Mouse (Mus musculus) kidney, adult 2 months (tissue): ENCODE measurements around the gene Dpysl5. TPM values are rescaled to one million over a fixed set of nuclear protein-coding genes. Genes with fewer than 3 reads are reported as not detected.
A peak's percentile ranks its signal among the peaks of the same experiment; 100 is the strongest.

Experiments used
- DNase-seq: peaks from one replicate; pipeline ENCODE4 v3.0.0; 2021
- H3K27ac ChIP-seq: fragments of 200-500 bp; 2 replicates; pipeline ENCODE4 v1.5.1; 2012; ENCODE audit warnings: low read depth, low read length, control low read depth, inconsistent platforms; ENCODE audit not compliant: insufficient read depth
- H3K27me3 ChIP-seq: fragments of 200-500 bp; replicated peaks from 2 replicates; pipeline ENCODE4 v1.6.1; 2012; ENCODE audit warnings: mild to moderate bottlenecking, moderate library complexity, low read length, inconsistent platforms; ENCODE audit not compliant: control insufficient read depth, insufficient read depth
- H3K36me3 ChIP-seq: fragments of 200-500 bp; 2 replicates; pipeline ENCODE4 v1.6.1; 2012; ENCODE audit warnings: mild to moderate bottlenecking, moderate library complexity, low read length, inconsistent platforms; ENCODE audit not compliant: control insufficient read depth, insufficient read depth
- H3K4me1 ChIP-seq: fragments of 200-500 bp; 2 replicates; pipeline ENCODE4 v1.6.1; 2011; ENCODE audit warnings: low read length; ENCODE audit not compliant: control insufficient read depth, insufficient read depth
- H3K4me3 ChIP-seq: fragments of 200-500 bp; 2 replicates; pipeline ENCODE4 v1.5.1; 2011; ENCODE audit warnings: mild to moderate bottlenecking, low read depth, low read length, control low read depth; ENCODE audit not compliant: insufficient read depth
- CTCF ChIP-seq: fragments of 200-500 bp; conservative IDR thresholded peaks from 2 replicates; pipeline ENCODE4 v1.5.1; 2011; ENCODE audit warnings: low read depth, mild to moderate bottlenecking, control low read depth, low read length, moderate library complexity, mixed read lengths; ENCODE audit not compliant: insufficient read depth, insufficient read length
- POLR2A ChIP-seq: fragments of 200-500 bp; IDR thresholded peaks from one replicate; pipeline ENCODE4 v1.6.1; 2011; ENCODE audit warnings: low read depth, low read length, control low read depth
- WGBS: fragments of 180-500 bp; shearing (Covaris S2); methylation state at CpG from one replicate; pipeline ENCODE4 v1.1.7; 2018; 5-methylcytosine and 5-hydroxymethylcytosine counted together
- polyA plus RNA-seq: library from polyadenylated mRNA; depleted of rRNA; stranded (reverse); fragments of >200 nt; gene quantifications from 2 replicates; pipeline ENCODE4 v1.2.3, GENCODE M21; 2012

The Dpysl5 gene
- polyA plus RNA-seq, 1 experiment, result 0.58 TPM

DNA sequence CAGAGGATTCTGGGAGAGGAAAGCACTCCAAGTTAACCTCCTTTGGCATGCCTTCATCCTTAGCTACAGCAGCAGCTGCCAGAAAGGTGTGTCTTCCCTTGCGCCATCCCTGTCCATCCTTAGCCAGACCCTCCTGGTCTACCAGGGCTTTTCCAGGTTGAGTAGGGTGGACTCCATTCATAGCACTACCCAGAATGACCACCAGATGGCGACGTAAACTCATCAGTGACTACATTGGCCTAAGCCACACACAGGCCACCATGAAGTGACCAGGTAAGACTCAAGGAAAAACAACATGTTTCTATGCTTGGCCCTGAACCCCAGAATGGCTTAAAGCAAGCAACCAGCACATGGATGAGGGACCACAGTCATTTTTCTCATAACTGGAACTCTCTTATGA, 94.7 kb downstream of the Dpysl5 start:
- peak; percentile 90 for DNase-seq
- 5% methylated on average over 3 of the region's 3 CpGs for WGBS
- H3K36me3 ChIP-seq, result no peaks in the 10 kb centered on the region
- no peaks in the 10 kb centered on the region for H3K4me1 ChIP-seq
- H3K27ac ChIP-seq, result no peak overlapping the region
- H3K27me3 ChIP-seq, result no peaks in the 10 kb centered on the region
- no peak overlapping the region for H3K4me3 ChIP-seq
- TF ChIP-seq CTCF, result peak; percentile 98
- TF ChIP-seq POLR2A, result no peak

DNA sequence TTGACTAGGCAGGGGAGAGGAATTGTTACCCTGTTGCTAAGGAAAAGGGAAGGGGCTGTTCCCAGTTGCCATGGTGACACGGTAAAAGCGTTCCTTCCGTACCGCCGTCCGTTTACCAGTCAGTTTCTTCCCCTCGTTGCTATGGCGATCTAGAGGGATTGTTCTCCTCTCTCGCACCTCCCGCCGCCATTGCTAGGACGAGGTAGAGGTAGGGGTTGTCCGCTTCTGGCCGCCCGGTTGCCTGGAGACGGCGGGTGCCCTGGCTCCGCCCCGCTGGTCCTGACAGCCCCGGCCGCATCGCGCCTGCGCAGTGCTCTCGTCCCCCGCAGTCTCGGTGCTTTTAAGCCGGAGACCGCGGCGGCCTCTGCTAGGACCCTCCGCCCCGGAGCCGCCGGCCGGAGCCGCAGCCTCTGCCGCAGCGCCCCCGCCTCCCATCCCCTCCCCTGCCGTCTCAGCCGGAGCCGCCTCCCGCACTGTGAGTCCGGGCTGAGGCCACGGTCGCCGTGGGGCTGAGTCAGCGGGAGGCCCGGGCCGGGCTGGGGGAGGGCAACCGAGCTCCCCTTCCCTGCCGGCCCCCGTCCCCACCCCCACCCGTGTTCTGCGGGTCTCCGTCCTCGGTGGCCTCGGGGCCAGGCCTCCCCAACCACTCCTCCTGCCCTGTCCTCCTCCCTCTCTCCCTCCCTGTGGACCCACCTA, 103.2 kb downstream of the Dpysl5 start, which contains the start of gene Mapre3:
Gene Mapre3, plus strand, starts transcription at position 218 of the 696 bp plus-strand sequence.
- under 1% methylated on average over 55 of the region's 59 CpGs for WGBS
- peak; percentile 95 for DNase-seq
- H3K27ac ChIP-seq, result peak within 1 kb of the TSS; percentile 15

DNA sequence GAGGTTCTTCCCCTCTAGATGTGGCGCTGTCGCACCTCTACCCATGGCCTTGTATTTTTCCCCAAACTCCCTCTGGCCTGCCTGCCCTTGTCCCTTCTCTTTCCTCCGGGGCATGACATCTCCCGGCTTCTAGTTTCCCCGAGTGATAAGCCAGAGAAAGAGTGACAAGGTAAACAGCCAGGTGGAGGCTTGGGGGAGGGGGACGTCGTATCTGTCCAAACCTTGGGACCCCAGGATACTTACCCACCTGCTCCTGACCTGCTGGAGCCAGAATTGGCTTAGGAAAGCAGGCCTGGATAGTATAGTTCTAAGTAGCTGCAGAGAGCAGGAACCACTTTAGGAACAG, 103.7 kb downstream of the Dpysl5 start:
- H3K27ac ChIP-seq, result peak overlapping the region; percentile 15
- DNase-seq, result no peak
- H3K4me3 ChIP-seq, result peak overlapping the region; percentile 76
- 7% methylated on average over 7 of the region's 7 CpGs for WGBS
- H3K36me3 ChIP-seq, result no peaks in the 10 kb centered on the region
- no peaks in the 10 kb centered on the region for H3K27me3 ChIP-seq
- no peak for TF ChIP-seq CTCF
- no peak for TF ChIP-seq POLR2A
- H3K4me1 ChIP-seq, result peaks cover 20% of the 10 kb centered on the region

More for the DNA sequence above, 103.2 kb downstream of the Dpysl5 start, which contains the start of gene Mapre3:
- peak within 1 kb of the TSS; percentile 76 for H3K4me3 ChIP-seq
- peak; percentile 9 for TF ChIP-seq POLR2A
- TF ChIP-seq CTCF, result no peak
- no peaks in the 10 kb centered on the region for H3K36me3 ChIP-seq
- peaks cover 20% of the 10 kb centered on the region for H3K4me1 ChIP-seq
- H3K27me3 ChIP-seq, result no peaks in the 10 kb centered on the region

DNA sequence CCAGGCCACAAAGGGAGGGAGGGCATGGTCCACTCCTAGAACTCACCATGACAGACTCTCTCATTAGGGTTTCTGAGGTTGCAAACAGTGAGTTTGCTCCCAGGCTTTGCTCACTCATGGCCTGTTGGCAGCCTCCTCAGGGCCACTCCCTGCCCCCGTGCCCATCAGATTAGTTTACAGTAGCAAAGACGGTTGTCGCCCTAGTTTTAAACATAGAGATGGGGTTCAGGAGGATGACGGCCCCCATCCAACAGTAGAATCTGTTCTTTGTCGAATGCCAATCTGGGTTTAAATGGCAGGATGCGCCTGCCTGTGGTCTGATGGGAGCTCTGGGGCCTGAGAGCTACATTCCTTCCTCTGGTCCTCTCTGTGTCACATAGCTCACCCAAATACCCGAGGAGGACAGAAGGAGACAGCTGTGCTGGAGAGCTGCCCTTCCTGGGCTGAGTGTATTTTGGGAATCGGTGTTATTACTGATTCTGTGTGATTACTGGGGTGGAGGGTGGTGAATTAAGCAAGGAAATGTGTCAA, 105.0 kb downstream of the Dpysl5 start:
- Histone ChIP-seq H3K4me1 (peaks cover 20% of the 10 kb centered on the region), H3K4me3 (no peak overlapping the region), H3K36me3 (no peaks in the 10 kb centered on the region), H3K27me3 (no peaks in the 10 kb centered on the region), H3K27ac (no peak overlapping the region)
- no peak for TF ChIP-seq POLR2A
- no peak for TF ChIP-seq CTCF
- WGBS, result 65% methylated on average over 8 of the region's 8 CpGs
- DNase-seq, result no peak

DNA sequence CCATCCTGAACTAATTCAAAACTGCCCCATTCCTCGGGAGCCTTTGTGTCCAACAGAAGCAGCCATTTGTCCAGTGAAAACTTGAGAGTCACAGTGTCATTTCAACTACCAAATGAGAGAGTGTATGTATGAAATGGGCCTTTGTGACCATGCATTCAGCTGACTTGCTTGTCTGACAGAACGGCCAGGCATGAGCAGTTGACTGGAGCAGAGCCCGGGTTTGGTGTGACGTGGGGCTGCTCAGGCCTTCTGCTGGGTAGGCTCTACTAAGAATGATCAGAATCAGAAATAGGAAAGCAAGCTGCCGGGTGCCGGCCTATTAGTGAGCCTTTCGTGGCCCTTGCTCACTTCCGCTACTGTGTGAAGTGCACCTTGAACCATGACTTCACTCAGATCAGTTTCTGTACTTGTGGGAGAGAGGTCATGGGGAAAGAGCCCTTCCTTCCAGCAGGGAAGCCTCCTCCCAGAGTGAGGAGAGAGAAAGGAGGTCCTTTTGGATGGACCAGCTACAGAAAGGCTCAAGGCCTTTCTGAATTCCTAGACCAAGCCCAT, 107.5 kb downstream of the Dpysl5 start:
- Histone ChIP-seq H3K4me1 (peaks cover 20% of the 10 kb centered on the region), H3K27me3 (no peaks in the 10 kb centered on the region), H3K4me3 (no peak overlapping the region), H3K27ac (no peak overlapping the region), H3K36me3 (no peaks in the 10 kb centered on the region)
- WGBS, result 61% methylated on average over 8 of the region's 8 CpGs
- TF ChIP-seq CTCF (no peak), POLR2A (no peak)
- peak; percentile 54 for DNase-seq

DNA sequence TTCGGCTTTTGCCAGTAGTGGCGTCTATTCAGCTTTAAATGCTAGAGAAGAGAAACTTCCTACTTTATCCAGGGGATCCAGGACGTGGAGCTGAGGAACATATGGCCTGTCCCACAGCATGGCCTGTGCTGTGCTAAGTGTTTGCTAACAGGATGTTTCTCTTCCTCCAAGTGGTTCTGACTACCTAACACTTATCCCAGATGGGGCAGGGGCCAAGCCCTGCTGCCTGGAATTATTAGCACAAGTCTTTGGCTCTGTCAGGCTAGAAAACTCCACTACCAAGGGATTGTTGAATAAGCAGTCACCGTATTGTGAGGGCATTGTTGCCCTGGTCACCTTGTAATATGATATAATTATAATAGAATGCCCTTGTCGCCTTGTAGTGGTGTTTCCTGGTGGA, 111.3 kb downstream of the Dpysl5 start:
- H3K27ac ChIP-seq, result no peak overlapping the region
- 80% methylated on average over 5 of the region's 5 CpGs for WGBS
- H3K27me3 ChIP-seq, result no peaks in the 10 kb centered on the region
- peaks cover 7% of the 10 kb centered on the region; the same call in 1 of the 2 replicates for H3K4me1 ChIP-seq
- no peaks in the 10 kb centered on the region for H3K36me3 ChIP-seq
- no peak overlapping the region for H3K4me3 ChIP-seq
- TF ChIP-seq CTCF (no peak), POLR2A (no peak)
- DNase-seq, result no peak

DNA sequence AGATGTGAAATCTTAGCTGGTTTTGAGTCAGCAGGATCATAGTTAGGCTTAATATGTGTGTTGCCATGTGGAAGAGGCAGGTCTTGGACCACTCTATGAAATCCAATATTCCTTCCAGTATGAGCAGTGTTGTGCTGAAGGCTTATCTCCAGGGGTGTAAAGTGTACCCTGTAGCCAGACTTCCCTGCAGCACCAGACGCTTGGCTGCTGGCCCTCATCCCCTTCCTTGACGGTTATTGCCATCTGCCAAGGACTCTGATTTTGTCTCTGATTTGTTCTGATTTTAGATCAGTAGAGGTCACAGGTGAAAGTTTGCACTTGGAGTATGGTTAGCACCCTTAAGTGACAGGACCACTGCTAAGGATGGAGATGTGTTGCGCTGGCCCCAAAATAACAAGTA, 111.7 kb downstream of the Dpysl5 start:
- no peak for DNase-seq
- Histone ChIP-seq H3K36me3 (no peaks in the 10 kb centered on the region), H3K4me1 (peaks cover 7% of the 10 kb centered on the region; the same call in 1 of the 2 replicates), H3K27me3 (no peaks in the 10 kb centered on the region), H3K4me3 (no peak overlapping the region), H3K27ac (no peak overlapping the region)
- TF ChIP-seq CTCF, result no peak
- no peak for TF ChIP-seq POLR2A
- WGBS, result 89% methylated on average over 3 of the region's 3 CpGs
